Mouse (Mus musculus) MEL-GATA-1-ER (cell line): ENCODE measurements at regions not wholly inside any gene's neighbourhood (a gene's known extent, or its start where the extent isn't known, plus 50 kb on each side); places are given as distances from the start of the nearest gene placed in this dataset.
A peak's percentile ranks its signal among the peaks of the same experiment; 100 is the strongest.

Experiments
- DNase-seq: peaks from one replicate; pipeline ENCODE4 v3.0.0-alpha.2; 2012; ENCODE audit warnings: low read depth; ENCODE audit errors: extremely low read depth

DNA sequence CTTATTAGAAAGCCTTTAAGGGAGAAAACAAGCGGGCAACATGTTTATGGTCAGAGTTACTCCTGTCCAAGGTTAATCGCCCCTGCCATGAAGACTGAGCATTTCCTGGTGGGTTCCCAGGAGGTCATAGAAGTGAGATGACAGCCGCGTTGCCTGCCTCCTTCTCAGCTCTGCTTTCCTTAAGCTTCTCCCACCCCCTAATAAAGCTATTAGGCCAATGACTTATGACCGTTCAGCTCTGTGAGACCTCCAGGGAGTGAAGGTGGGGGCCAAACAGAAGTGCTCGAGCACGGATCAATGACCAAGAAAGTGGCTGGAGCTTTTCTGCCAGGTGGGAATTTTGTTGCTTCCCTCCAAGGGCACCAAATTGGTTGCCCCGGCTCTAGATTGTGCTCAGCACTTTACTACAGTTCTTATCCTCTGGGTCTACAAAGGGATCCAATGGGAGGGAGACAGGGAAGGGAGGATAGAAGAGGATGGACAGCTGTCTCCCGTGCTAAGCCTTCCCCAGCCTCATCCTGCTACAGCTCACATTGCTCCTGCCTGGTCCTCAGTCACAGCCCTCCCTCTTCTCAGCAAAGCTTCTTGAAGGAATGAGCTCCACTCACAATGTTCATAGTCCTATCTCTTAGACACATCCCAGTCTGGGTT is 151.1 kb upstream of the Ppp2r3a start:
- no peak for DNase-seq

DNA sequence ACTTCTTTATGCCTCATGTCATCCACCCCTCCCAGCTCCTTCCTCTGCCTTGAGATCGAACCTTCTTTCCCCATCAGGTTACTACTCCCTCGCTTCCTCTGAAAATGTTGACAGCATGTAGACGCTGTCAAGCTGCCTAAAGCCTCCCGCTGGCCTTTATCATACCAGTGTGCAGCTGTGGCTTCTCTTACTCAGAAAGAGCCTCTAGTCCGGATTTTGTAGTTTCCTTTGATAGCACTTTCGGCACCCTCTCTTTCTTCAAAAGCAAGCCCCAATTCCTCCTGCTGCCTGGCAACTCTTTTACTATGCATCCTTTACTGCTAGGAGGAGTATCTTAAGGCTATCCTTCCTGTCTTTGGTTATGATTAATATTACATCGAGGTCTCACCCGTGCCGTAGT is 149.8 kb upstream of the Ppp2r3a start:
- DNase-seq: no peak

DNA sequence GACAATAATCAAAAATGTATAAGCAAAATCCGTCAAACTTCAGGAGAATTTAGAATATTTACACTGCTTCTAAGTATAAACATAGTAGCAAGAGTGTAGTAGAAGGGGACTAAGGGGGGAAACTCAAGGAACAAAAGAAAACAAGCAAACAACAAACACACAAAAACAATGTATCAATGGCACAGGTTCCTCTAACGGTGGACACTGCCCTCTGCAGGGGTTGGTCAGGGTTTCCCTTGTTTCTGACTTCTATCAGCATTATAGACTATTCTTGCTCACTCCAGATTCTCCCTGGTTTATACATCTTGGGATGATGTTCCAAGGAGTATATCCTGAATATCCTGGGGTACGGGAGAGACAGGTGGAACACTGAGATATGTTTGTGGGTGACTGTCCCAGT is 147.3 kb upstream of the Ppp2r3a start:
- DNase-seq: no peak

DNA sequence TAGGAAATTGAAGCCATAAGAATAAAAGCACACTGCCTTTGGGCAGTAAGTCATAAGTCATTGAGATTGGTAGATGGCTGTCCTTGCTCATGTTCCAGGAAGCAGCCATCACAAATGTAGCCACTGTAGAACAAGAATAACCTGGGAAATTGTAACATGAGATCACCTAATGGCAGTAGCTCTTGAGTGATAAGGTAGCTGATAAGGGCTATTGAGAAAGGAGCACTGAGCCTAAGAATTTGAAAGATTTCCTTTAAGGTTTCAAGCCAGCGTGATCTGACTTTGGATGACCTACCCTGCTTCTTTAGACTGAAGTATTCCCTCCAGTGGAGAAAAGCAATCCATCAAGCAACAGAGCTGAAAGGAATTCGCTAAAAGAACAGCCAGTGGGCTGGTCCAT is 117.8 kb upstream of the Ppp2r3a start:
- no peak for DNase-seq

DNA sequence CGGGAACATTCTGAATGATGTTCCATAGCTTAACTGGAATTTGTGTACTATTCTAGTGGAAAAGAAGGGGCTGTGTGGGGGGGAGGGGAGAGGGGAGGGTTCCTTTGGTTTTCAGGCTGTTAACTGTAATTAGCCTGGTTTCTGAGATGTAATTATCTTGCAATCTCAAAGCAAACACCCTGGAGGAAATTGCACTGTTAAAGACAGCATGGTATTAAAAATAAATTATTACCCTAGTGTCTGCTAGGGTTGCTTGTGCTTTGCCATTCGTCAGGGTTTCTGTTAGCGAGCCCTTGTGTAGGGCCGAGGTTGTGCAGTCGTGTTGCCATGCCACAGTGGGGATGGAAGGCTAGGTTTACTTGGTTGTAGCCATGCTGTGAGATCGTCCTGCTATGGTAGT is 105.0 kb upstream of the Ppp2r3a start:
- no peak for DNase-seq

DNA sequence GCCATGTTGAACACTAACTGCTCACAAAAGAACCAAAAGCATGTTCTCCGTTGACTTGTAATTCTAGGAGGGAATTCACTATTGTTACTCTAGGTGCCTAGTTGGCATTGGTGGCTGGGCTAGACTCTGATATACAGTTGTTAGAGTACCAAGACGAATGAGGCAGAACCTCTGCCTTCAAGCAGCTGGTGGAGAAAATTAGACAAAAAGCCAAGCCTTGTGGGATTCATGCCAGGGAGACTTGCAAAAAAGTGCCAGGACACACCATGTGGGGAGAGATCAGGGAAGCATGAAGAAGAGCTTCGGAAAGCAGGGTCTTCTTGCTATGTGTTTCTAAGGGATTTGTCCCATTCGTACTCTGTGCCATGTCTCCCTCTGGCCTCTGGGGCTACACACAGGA is 97.2 kb upstream of the Ppp2r3a start:
- DNase-seq: no peak

DNA sequence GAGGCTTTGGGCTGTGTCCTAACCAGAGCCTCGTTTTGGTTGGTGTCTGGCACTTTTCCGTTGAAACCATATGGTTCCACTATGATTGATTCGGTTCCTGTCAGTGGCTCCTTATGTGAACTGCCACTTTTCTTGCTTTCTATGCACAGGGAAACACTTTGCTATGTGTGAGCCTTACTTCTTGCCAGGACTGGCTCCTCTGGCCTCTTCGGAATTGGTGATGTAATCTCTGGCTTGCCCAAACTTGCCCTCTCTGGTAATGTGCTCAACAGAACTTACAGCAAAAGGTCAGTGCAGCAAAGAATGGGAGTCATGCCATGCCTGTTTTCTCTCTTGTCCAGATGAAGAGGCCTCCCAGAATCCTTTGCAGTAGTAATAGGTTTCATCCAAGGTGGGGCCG is 91.3 kb upstream of the Ppp2r3a start:
- no peak for DNase-seq

DNA sequence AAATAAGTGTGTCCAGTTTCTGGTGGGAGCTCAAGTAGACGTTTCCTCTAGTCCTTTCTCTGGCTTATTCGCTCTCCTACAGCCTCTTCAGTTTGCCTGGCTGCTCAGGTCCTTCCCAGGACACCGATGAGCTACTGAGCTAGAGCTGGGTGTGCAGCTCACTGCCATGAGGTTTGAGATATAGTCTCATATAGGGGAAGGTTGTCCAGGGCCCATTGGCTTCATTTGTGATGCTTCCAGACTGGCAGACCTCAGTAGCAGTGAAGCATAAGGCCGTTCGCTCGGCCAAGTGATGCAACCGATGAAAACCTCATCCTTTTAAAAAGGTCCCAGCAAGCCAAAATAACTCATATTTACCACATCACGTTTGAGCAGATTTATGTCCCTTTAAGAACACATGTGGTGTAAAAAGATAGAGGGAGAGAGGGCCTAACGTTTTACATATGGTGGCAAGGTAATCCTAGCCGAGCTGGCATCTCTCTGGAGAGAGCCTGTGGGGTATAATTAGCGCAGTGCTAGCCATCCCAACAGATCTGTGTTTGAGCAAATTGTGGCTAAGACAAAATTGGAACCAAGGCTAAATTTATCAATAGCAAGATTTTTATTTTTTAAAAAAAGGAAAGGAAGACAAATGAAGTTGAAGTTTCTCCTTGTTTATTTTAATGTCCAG is 89.3 kb upstream of the Ppp2r3a start:
- no peak for DNase-seq

DNA sequence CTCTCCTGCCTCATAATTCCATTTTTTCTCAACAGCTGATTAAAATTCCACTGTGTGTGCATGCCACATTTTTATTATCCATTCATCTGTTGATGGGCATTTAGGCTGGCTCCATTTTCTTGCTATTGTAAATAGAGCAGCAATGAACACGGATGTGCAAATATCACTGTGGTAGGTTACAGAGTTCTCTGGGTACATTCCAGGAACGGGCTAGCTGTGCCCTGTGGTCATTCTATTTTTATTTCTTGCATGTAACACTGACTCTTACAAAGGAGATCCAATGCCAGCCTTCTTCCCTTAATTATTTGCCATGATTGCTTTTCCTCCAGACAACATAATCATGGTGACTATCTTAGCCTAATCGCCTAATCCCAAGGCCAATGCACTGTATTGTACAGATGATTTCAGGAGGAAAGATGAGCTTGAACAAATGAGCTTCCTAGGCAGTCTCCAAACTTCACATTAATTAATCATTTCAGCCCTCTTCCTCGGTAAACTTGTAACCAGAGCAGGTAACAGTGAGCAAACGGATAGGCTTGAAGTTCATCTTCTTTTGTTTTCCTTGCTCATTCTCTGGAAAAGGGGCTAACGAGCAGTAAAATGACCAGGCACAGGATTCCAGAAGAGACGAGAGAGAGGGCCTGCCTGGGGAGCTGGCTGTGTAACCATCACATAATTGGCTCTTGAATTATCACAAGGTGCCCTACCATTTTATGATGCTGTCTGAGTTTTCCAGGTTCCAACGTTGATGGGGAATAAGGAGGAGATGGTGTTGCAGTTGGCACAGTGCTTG is 77.6 kb upstream of the Ppp2r3a start:
- no peak for DNase-seq

DNA sequence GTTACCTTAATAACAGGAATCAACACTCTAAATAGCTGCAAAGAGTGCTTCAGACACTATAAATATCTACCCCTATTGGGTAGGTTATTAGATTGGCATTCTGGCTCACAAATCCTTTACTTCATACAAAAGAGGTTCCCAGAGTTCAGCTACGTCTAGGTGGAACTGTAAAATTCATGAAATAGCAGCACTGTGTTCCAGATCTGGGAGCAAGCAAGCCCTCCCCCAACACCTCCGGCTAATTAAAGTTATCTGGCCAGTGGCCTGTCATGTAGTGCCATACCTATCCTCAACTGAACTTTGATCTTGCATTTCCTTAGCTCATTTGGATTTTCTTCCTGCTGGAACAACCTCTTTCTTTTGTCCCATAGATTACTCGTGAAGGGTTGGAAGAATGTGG is 75.4 kb upstream of the Ppp2r3a start:
- DNase-seq: no peak

DNA sequence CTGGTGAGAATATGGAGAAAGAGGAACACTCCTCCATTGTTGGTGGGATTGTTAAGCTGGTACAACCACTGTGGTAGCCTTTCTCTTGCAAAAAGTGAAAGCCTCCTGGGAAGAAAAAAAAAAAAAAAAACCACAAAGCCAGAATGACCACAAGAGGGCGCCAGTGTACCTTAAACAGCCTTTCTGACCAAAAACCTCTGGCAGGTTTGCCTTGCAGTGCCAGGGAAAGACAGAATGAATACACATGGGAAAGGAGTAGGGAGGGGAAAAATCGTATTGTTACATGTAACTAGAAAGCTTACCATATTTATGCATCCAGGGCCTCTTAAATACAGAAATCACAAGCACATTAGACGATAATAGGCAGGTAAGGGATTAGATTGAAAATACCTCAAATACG is 62.4 kb upstream of the Ppp2r3a start:
- peak; percentile 14 for DNase-seq

DNA sequence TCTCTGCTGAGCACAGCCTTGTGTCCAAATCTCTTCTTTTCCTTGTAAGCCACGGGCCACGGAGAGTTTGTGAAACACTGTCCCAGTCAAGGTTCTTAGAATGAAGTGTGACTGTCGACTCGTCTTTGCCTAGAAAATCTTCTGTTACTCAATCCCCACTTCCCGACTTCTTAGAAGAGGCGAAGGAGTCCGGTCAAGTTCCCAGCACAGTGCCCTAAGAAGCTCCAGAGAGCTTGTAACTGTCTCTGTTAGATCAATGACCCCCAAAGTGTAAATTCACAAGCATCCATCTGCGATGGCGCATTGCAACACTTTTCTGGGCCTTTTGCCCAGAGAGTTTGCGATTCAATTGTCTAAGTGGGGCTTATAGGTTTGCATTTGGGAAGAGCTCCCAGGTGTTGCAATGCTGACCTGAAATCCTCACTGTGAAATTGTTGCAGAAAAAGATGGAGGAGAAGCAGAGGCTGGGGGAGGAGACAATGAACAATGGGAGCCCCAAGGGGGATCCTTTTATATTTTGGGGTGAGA is 54.9 kb upstream of the Ppp2r3a start:
- DNase-seq: no peak

DNA sequence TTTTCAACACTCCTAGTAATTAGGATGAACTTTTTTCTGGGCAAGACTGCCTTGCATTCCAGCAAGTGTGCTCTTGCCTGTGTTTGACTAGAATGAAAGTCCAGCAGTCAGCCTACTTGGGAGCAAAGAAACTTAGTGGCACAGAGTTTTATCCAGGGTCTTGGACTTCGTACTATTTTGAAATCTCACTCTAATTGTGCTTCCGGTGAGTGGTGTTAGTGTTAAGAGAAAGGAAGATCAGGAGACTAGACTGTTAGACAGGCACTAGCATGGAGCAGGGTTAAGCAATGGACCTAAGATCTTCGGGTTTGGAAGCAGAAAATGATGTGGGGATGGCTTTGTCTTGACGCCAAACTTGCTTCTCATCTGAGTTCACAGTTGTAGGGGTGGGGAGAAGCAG is 54.1 kb upstream of the Ppp2r3a start:
- DNase-seq: no peak
